Mouse (Mus musculus) v-Abl transformed pro-B cells (cell line): Measurements from ENCODE around the gene Aup1.

Experiments
- in situ Hi-C, 2 experiments: fragments of 400-800 bp; cut with MboI; formaldehyde crosslinking; loops; one replicate each; pipeline ENCODE4 v1.15.1; 2025; ENCODE audit not compliant: unreplicated experiment in 2 of 2

Aup1 gene

GRCm38 (mm10) chr6:83095968-83096367 lies 41.6 kb downstream of the Aup1 start:
- in situ Hi-C loops: loop anchor here in 1 of 2 experiments (5.0 to 25.0 kb wide), 2 partner anchors 184 to 1134 kb away; partner anchors contain the start of gene Mrpl19

GRCm38 (mm10) chr6:83098411-83098810 lies 44.1 kb downstream of the Aup1 start:
- in situ Hi-C loops: loop anchor here in 1 of 2 experiments (5.0 to 25.0 kb wide), 2 partner anchors 186 to 1136 kb away; partner anchors contain the start of gene Mrpl19

GRCm38 (mm10) chr6:83101316-83101687 lies 47.0 kb downstream of the Aup1 start, which contains the start of the genes Ccdc142 and Gm42688:
TSS of gene Ccdc142 (plus strand) at chr6:83101601.
TSS of gene Gm42688 (plus strand) at chr6:83101617.
- in situ Hi-C loops: loop anchor here (5.0 to 10.0 kb wide), 6 partner anchors 53 to 403 kb away; partner anchors contain the start of genes 1700003E16Rik (in 1 of the 2), Dguok (in 1 of the 2), Mob1a (in 1 of the 2) and Mthfd2 (in 1 of the 2)

GRCm38 (mm10) chr6:83101688-83102556 lies 47.6 kb downstream of the Aup1 start:
- in situ Hi-C loops: loop anchor here (5.0 to 10.0 kb wide), 6 partner anchors 53 to 403 kb away; partner anchors contain the start of genes 1700003E16Rik (in 1 of the 2), Dguok (in 1 of the 2), Mob1a (in 1 of the 2) and Mthfd2 (in 1 of the 2)

- in situ Hi-C loops: loop anchor here (5.0 to 10.0 kb wide), 6 partner anchors 52 to 402 kb away; partner anchors contain the start of genes 1700003E16Rik (in 1 of the 2), Dguok (in 1 of the 2), Mob1a (in 1 of the 2) and Mthfd2 (in 1 of the 2)
Observed at GRCm38 (mm10) chr6:83103130-83103650, 48.9 kb downstream of the Aup1 start.

- in situ Hi-C loops: loop anchor here (5.0 to 10.0 kb wide), 6 partner anchors 51 to 401 kb away; partner anchors contain the start of genes 1700003E16Rik (in 1 of the 2), Dguok (in 1 of the 2), Mob1a (in 1 of the 2) and Mthfd2 (in 1 of the 2)
Observed at GRCm38 (mm10) chr6:83104158-83104557, 49.8 kb downstream of the Aup1 start.
